Mouse (Mus musculus): Measurements from ENCODE around the gene Slc37a3.
"Not testable (repeated sequence)": the region's sequence is repeated elsewhere in the genome, so short reads cannot be mapped to it uniquely, and the experiment has no call there.

DNA sequence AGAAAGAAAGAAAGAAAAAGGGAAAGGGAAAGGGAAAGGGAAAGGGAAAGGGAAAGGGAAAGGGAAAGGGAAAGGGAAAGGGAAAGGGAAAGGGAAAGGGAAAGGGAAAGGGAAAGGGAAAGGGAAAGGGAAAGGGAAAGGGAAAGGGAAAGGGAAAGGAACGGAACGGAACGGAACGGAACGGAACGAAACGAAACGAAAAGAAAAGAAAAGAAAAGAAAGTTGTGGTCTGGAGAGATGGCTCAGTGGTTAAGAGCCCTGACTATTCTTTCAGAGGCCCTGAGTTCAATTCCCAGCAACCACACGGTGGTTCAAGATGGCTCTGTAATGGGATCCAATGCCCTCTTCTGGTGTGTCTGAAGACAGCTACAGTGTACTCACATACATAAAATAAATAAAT, 18.3 kb downstream of the Slc37a3 start:
- not testable (repeated sequence) for TF ChIP-seq POLR2A (IDR thresholded peaks at IDR 0.05; ENCODE audit: borderline replicate concordance, insufficient read depth, low read length); CTCF (IDR thresholded peaks at IDR 0.05; ENCODE audit: borderline replicate concordance, insufficient read depth, low read depth, low read length)

Data from cerebellum, adult 2 months (tissue).